Mouse (Mus musculus): ENCODE measurements at regions not wholly inside any gene's neighbourhood (a gene's known extent, or its start where the extent isn't known, plus 50 kb on each side); places are given as distances from the start of the nearest gene placed in this dataset.
"Not testable (repeated sequence)": the region's sequence is repeated elsewhere in the genome, so short reads cannot be mapped to it uniquely, and the experiment has no call there.

DNA sequence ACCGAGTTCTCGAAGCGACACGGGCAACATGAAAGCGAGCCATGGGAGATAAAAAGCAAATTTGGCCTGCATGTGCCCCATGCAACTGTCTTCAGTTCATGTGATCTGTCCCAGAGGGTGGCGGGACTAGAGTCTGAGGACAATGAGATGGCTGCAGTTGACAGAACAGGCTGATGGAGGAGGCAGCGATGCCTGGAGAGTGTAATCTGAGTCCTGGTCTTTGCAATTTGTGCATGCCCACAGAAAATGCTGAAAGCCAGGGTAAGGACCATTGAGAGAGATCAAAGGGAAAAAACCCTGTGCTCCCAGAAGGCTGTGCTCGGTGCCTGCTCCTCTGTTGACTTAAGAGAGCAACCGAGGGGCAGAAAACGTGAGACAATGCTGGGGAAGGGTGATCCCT, 624.8 kb upstream of the BB014433 start:
- DNase-seq (ENCODE audit: low read depth, low spot score): no peak

- DNase-seq (ENCODE audit: low read depth, low spot score): no peak
Measured at GRCm38 (mm10) chr8:15670298-15670697, 624.4 kb upstream of the BB014433 start.

DNA sequence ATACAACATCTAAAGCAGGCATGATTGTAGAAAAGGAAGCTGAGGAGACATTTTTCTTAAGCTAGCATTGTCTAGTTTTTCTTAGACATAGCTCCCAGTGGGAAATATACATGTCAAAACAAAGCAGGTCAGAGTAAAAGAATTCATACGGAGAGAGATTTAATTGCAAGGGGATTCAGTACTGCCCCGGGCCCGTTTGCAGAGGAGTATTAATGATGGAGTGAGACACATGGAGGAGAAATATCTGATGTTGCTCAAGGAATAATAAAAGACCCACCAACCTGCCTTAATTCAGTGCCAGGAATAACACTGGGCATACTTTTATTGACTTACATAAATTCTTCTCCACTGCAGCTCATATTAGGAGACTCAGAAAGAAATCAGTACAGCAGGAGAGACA, 623.6 kb upstream of the BB014433 start:
- DNase-seq (ENCODE audit: low read depth, low spot score): no peak

- DNase-seq (ENCODE audit: low read depth, low spot score): no peak
Measured at GRCm38 (mm10) chr8:15660602-15661001, 614.7 kb upstream of the BB014433 start.

DNA sequence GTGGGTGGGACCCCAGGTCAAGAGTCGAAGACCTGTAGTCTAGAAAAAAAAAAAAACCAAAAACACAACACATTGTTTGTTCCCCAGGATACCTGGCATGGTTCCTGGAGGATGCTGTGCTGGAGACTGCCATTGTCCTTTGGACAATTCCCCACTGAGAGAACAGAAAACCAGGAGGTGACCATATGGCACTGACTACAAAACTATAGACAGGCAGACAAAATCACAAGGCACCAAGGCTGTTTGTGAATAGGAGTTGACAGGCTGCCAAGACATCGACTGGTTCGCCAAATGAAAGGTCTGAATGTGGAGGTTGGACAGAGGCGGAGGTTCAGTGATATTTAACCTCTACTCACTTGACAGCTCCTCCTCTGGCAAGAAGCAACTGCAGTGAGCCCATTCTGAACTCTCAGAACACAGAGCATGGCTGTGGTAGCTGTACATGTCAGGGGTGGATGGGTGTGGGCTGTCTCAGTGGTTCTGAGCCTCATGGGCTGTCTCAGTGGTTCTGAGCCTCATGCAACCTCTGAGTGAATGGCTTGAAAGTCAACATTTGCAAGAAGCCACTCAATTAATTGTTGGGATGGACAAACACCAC, 589.0 kb upstream of the BB014433 start:
- DNase-seq (ENCODE audit: low read depth, low spot score): no peak

- no peak for DNase-seq (ENCODE audit: low read depth, low spot score)
Measured at GRCm38 (mm10) chr8:15628584-15628983, 582.7 kb upstream of the BB014433 start.

- not testable (repeated sequence) for DNase-seq (ENCODE audit: low read depth, low spot score)
Measured at GRCm38 (mm10) chr8:15623602-15624392, 577.9 kb upstream of the BB014433 start.

GRCm38 (mm10) chr8:15610217-15610616, 564.3 kb upstream of the BB014433 start:
- DNase-seq (ENCODE audit: low read depth, low spot score): no peak

- no peak for DNase-seq (ENCODE audit: low read depth, low spot score)
Measured at GRCm38 (mm10) chr8:15607598-15608215, 561.8 kb upstream of the BB014433 start.

- DNase-seq (ENCODE audit: low read depth, low spot score): no peak
Measured at GRCm38 (mm10) chr8:15601531-15601930, 555.7 kb upstream of the BB014433 start.

DNA sequence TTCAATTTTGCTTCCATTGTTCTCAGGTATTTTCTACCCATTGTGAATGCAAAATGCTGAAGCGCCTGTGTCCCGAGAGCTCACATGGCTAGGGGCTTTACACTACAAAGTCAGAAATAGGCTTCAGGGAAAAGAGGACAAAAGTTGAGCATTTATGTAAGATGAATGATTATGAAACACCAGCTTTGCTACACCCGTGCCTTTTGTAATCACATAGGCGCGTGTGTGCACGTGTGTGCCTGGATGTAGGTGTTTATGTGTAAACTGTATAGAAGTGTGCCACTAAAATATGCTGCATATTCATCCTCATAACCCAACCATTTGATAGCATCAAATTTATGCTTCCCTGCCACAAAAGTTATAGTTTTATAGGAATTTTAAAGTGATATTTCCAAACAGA, 547.2 kb upstream of the BB014433 start:
- no peak for DNase-seq (ENCODE audit: low read depth, low spot score)

DNA sequence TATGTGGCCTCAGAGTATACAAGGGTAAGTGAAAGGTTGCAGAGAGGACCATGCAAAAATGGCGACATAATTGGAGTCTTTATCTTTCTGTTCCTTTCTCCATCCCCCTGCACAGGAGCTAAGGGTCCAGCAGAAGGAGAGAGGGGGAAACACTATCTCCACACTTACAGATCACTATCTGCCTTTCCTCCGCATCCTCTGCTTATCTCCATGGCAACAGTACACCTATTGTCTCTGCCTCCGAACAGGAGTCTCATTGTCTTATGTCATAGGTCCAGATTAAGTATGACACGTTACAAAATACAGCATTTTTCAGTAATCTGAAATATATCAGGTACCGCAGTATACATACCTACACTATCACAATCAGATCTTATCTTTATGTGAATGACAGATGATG, 537.9 kb upstream of the BB014433 start:
- DNase-seq (ENCODE audit: low read depth, low spot score): no peak

DNA sequence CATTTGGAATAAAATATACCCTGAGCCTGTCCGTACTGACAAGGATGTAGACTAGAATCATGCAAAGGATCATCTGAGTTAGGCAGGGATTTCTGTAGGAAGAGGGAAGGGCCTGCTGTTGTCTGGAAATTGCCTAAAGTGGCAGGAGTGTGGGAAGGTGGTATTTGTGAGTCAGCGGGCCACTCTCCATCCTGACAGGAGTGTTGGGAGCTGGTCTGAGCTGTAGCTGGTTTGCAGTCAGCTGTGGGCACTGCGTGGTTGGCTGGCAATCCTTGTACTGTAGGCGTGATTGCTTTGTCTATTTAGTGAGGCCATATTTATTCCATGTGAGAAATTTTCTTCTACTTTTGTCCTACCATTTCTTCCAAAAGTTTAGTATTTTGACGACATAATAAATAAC, 524.2 kb upstream of the BB014433 start:
- no peak for DNase-seq (ENCODE audit: low read depth, low spot score)

GRCm38 (mm10) chr8:15567742-15568141, 521.9 kb upstream of the BB014433 start:
- no peak for DNase-seq (ENCODE audit: low read depth, low spot score)

DNA sequence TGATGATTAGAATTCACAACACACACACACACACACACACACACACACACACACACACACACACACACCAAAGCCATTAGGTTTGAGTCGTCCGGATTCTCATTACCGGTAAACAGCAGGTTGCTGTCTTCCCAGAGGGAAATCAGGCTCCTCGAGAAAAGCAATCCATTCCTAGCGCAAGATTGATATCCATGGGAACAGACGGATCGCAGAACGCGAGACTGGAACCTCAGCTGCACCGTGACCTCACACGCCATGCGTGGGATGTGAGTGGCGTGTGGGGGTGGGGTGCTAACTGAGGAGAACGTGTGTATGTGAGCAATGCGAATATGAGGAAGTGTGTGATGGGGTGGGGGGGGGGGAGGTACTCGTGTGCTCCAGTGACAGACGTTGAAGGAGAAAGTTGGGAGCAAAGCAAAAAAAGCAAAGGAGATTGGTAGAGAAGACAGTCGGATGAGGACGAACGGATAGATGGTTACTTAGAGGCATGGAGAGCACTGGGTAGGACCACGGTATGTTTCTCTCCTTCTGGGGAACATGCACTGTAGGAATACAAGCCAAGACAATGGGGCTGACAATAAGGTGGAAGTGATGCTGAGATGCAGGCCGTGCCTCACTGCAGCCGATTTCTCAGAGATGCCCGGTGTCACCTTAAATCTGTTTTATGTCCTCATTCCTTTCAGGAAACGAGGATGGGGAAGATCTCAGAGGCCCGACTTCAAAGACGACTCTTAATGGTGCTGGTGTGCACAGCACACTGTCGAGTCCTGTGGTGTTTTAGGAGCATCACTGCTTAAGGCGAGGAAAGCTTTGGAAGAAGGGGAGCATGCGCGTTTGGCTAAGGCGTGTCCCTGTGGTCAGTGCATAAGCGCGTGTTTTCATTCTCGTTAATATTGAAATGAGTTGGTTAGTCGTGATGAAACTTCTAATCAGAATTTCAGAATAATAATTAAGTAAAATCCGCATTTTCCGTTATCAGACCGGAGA, 516.7 kb upstream of the BB014433 start:
- no peak for DNase-seq (ENCODE audit: low read depth, low spot score)

- DNase-seq (ENCODE audit: low read depth, low spot score): no peak
Measured at GRCm38 (mm10) chr8:15532027-15532426, 486.1 kb upstream of the BB014433 start.

GRCm38 (mm10) chr8:15525461-15525860, 479.6 kb upstream of the BB014433 start:
- DNase-seq (ENCODE audit: low read depth, low spot score): no peak

DNA sequence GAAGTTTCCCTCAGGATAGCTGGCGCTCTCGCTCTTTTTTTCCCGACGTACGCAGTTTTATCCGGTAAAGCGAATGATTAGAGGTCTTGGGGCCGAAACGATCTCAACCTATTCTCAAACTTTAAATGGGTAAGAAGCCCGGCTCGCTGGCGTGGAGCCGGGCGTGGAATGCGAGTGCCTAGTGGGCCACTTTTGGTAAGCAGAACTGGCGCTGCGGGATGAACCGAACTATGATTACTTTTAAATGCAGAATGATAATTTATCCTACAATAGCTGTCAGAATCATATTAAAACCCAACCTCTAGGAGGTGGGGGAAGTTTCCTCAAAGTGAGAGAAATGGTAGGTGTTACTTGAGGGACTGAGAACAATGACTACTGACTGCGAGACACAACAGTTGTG, 474.0 kb upstream of the BB014433 start:
- DNase-seq (ENCODE audit: low read depth, low spot score): not testable (repeated sequence)

- DNase-seq (ENCODE audit: low read depth, low spot score): no peak
Measured at GRCm38 (mm10) chr8:15500973-15501372, 455.1 kb upstream of the BB014433 start.

GRCm38 (mm10) chr8:15497566-15497965, 451.7 kb upstream of the BB014433 start:
- no peak for DNase-seq (ENCODE audit: low read depth, low spot score)

DNA sequence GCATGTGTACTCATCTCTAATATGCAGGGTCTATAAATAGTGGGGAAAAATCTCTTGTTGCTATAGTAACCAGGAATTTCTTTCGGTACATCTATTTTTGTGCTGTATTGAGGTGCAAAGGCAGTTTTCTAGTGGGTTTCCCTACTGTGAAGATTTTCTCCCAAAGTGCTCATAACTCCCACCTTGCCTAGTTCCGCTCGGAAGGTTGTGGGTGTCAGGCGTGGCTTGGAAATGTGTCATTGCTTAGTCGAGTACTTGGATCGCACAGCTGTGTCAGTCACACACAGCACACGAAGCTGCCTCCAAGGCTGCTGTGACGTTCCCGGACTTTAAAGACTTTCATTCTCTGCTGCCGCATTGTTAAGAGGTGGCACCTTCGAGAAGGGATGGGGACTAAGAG, 450.4 kb upstream of the BB014433 start:
- DNase-seq (ENCODE audit: low read depth, low spot score): no peak

GRCm38 (mm10) chr8:15490774-15491173, 444.9 kb upstream of the BB014433 start:
- DNase-seq (ENCODE audit: low read depth, low spot score): no peak
